Mouse (Mus musculus): Measurements from ENCODE around the gene Kcnmb1.

GRCm38 (mm10) chr11:33939456-33940113 lies 23.2 kb upstream of the Kcnmb1 start:
- TF ChIP-seq CTCF (IDR thresholded peaks at IDR 0.05; ENCODE audit: low read depth) (no peak), EP300 (IDR thresholded peaks at IDR 0.05; ENCODE audit: low read depth) (no peak)
